Mouse (Mus musculus): ENCODE data around the gene Kdelc2. TPM values are rescaled to one million over a fixed set of nuclear protein-coding genes. Genes with fewer than 3 reads are reported as not detected.

The Kdelc2 gene
- total and polyA plus RNA-seq, 2 experiments from 2014 or later: 5.9 to 7.0 TPM

GRCm38 (mm10) chr9:53408953-53409361 is 25.1 kb downstream of the Kdelc2 start:
- Histone ChIP-seq H3K9me3 (ENCODE audit: low read length) (no peaks in the 10 kb centered on the region), H3K27me3 (ENCODE audit: insufficient read depth, low read length) (no peaks in the 10 kb centered on the region), H3K27ac (ENCODE audit: low read depth, low read length) (no peak overlapping the region), H3K9ac (replicated peaks; ENCODE audit: low read length, poor library complexity, severe bottlenecking) (no peak overlapping the region), H3K36me3 (ENCODE audit: insufficient read depth, low read length) (no peaks in the 10 kb centered on the region), H3K4me2 (ENCODE audit: low read depth, low read length, poor library complexity, severe bottlenecking) (no peak overlapping the region), H3K4me3 (ENCODE audit: low read depth, low read length) (no peak overlapping the region), H3K4me1 (ENCODE audit: insufficient read depth, low read length) (no peaks in the 10 kb centered on the region)
- ATAC-seq (ENCODE audit: low FRiP score) (no peak), DNase-seq (ENCODE audit: low spot score) (no peak)
- no peak for TF ChIP-seq CTCF (IDR thresholded peaks at IDR 0.05)
- WGBS: 95% methylated on average over 2 of the region's 2 CpGs

GRCm38 (mm10) chr9:53409427-53409826 is 25.6 kb downstream of the Kdelc2 start:
- TF ChIP-seq CTCF (IDR thresholded peaks at IDR 0.05): no peak
- DNase-seq (ENCODE audit: low spot score) (no peak), ATAC-seq (ENCODE audit: low FRiP score) (no peak)
- no peaks in the 10 kb centered on the region for H3K27me3 ChIP-seq (ENCODE audit: insufficient read depth, low read length)
- no peak overlapping the region for H3K9ac ChIP-seq (replicated peaks; ENCODE audit: low read length, poor library complexity, severe bottlenecking)
- whole genome bisulfite sequencing: 86% methylated on average over 3 of the region's 3 CpGs
- H3K4me2 ChIP-seq (ENCODE audit: low read depth, low read length, poor library complexity, severe bottlenecking): no peak overlapping the region
- H3K9me3 ChIP-seq (ENCODE audit: low read length): no peaks in the 10 kb centered on the region
- H3K27ac ChIP-seq (ENCODE audit: low read depth, low read length): no peak overlapping the region
- H3K4me3 ChIP-seq (ENCODE audit: low read depth, low read length): no peak overlapping the region
- H3K36me3 ChIP-seq (ENCODE audit: insufficient read depth, low read length): no peaks in the 10 kb centered on the region
- no peaks in the 10 kb centered on the region for H3K4me1 ChIP-seq (ENCODE audit: insufficient read depth, low read length)

- no peak for TF ChIP-seq CTCF (IDR thresholded peaks at IDR 0.05)
- 80% methylated on average over 9 of the region's 9 CpGs for WGBS
These were observed 38.5 kb downstream of the Kdelc2 start for GRCm38 (mm10) chr9:53422133-53422896.

GRCm38 (mm10) chr9:53426726-53427125 is 42.9 kb downstream of the Kdelc2 start:
- H3K9me3 ChIP-seq (ENCODE audit: low read length): no peaks in the 10 kb centered on the region
- no peak for DNase-seq (ENCODE audit: low spot score)

More at GRCm38 (mm10) chr9:53422133-53422896, 38.5 kb downstream of the Kdelc2 start:
- no peaks in the 10 kb centered on the region for H3K36me3 ChIP-seq (ENCODE audit: insufficient read depth, low read length)
- ATAC-seq (ENCODE audit: low FRiP score) (no peak), DNase-seq (ENCODE audit: low spot score) (no peak)
- H3K9ac ChIP-seq (replicated peaks; ENCODE audit: low read length, poor library complexity, severe bottlenecking): no peak overlapping the region
- no peak overlapping the region for H3K4me3 ChIP-seq (ENCODE audit: low read depth, low read length)
- no peaks in the 10 kb centered on the region for H3K9me3 ChIP-seq (ENCODE audit: low read length)
- H3K27ac ChIP-seq (ENCODE audit: low read depth, low read length): no peak overlapping the region
- H3K4me2 ChIP-seq (ENCODE audit: low read depth, low read length, poor library complexity, severe bottlenecking): no peak overlapping the region
- H3K27me3 ChIP-seq (ENCODE audit: insufficient read depth, low read length): no peaks in the 10 kb centered on the region
- no peaks in the 10 kb centered on the region for H3K4me1 ChIP-seq (ENCODE audit: insufficient read depth, low read length)

GRCm38 (mm10) chr9:53427638-53428037 is 43.8 kb downstream of the Kdelc2 start:
- Histone ChIP-seq H3K27ac (ENCODE audit: low read depth, low read length) (no peak overlapping the region), H3K4me3 (ENCODE audit: low read depth, low read length) (no peak overlapping the region), H3K36me3 (ENCODE audit: insufficient read depth, low read length) (no peaks in the 10 kb centered on the region), H3K4me2 (ENCODE audit: low read depth, low read length, poor library complexity, severe bottlenecking) (no peak overlapping the region), H3K9me3 (ENCODE audit: low read length) (no peaks in the 10 kb centered on the region), H3K4me1 (ENCODE audit: insufficient read depth, low read length) (no peaks in the 10 kb centered on the region), H3K27me3 (ENCODE audit: insufficient read depth, low read length) (no peaks in the 10 kb centered on the region), H3K9ac (replicated peaks; ENCODE audit: low read length, poor library complexity, severe bottlenecking) (no peak overlapping the region)
- no peak for TF ChIP-seq CTCF (IDR thresholded peaks at IDR 0.05)
- no peak for DNase-seq (ENCODE audit: low spot score)
- WGBS: 75% methylated on average over 3 of the region's 3 CpGs
- ATAC-seq (ENCODE audit: low FRiP score): no peak

More at GRCm38 (mm10) chr9:53426726-53427125, 42.9 kb downstream of the Kdelc2 start:
- Histone ChIP-seq H3K4me2 (ENCODE audit: low read depth, low read length, poor library complexity, severe bottlenecking) (no peak overlapping the region), H3K36me3 (ENCODE audit: insufficient read depth, low read length) (no peaks in the 10 kb centered on the region), H3K27me3 (ENCODE audit: insufficient read depth, low read length) (no peaks in the 10 kb centered on the region), H3K4me3 (ENCODE audit: low read depth, low read length) (no peak overlapping the region), H3K4me1 (ENCODE audit: insufficient read depth, low read length) (no peaks in the 10 kb centered on the region), H3K9ac (replicated peaks; ENCODE audit: low read length, poor library complexity, severe bottlenecking) (no peak overlapping the region), H3K27ac (ENCODE audit: low read depth, low read length) (no peak overlapping the region)
- ATAC-seq (ENCODE audit: low FRiP score): no peak
- TF ChIP-seq CTCF (IDR thresholded peaks at IDR 0.05): no peak
- 92% methylated on average over 3 of the region's 3 CpGs for WGBS

- no peak for DNase-seq (ENCODE audit: low spot score)
- Histone ChIP-seq H3K27me3 (ENCODE audit: insufficient read depth, low read length) (no peaks in the 10 kb centered on the region), H3K27ac (ENCODE audit: low read depth, low read length) (no peak overlapping the region), H3K4me3 (ENCODE audit: low read depth, low read length) (no peak overlapping the region), H3K4me2 (ENCODE audit: low read depth, low read length, poor library complexity, severe bottlenecking) (no peak overlapping the region), H3K36me3 (ENCODE audit: insufficient read depth, low read length) (peaks cover 16% of the 10 kb centered on the region), H3K9me3 (ENCODE audit: low read length) (no peaks in the 10 kb centered on the region), H3K9ac (replicated peaks; ENCODE audit: low read length, poor library complexity, severe bottlenecking) (no peak overlapping the region), H3K4me1 (ENCODE audit: insufficient read depth, low read length) (no peaks in the 10 kb centered on the region)
- TF ChIP-seq CTCF (IDR thresholded peaks at IDR 0.05): no peak
- 93% methylated on average over 14 of the region's 14 CpGs for WGBS
- ATAC-seq (ENCODE audit: low FRiP score): no peak
These were observed 52.2 kb downstream of the Kdelc2 start for GRCm38 (mm10) chr9:53435830-53436570.

Data from midbrain, postnatal 0 days (tissue).